In genomic region chr4:57974400-57975117, GRCm38 (mm10) we compare ENCODE assay signal across 32 mouse cellular contexts. TPM values are rescaled to one million over a fixed set of nuclear protein-coding genes. Genes with fewer than 3 reads are reported as not detected.
"Had no signal": no experiment of that assay in that cellular context is flagged by ENCODE, and none has a peak within 500 bp of the region (broad histone marks: within the 10 kb centered on the region; RNA-seq: fewer than 3 reads in every experiment).

No protein-coding gene starts in this region.

- H3K36me3 ChIP-seq: heart, embryonic 13.5 days; heart, embryonic 15.5 days; hindbrain, embryonic 13.5 days; limb, embryonic 13.5 days; limb, embryonic 15.5 days; liver, embryonic 12.5 days had no signal

- H3K9ac ChIP-seq: forebrain, postnatal 0 days; heart, embryonic 13.5 days; heart, embryonic 15.5 days; hindbrain, embryonic 13.5 days; limb, embryonic 13.5 days; limb, embryonic 15.5 days; liver, embryonic 12.5 days; liver, embryonic 14.5 days had no signal

- H3K4me1 ChIP-seq: heart, embryonic 13.5 days; heart, embryonic 15.5 days; hindbrain, embryonic 13.5 days; limb, embryonic 13.5 days; limb, embryonic 15.5 days; liver, embryonic 12.5 days had no signal

- ATAC-seq: forebrain, postnatal 0 days; hindbrain, embryonic 16.5 days; inflammation-experienced regulatory T-cells, adult 6 months; liver, embryonic 12.5 days had no signal

- DNase-seq: forebrain, postnatal 0 days; gastrocnemius, postnatal 14 days; gastrocnemius, postnatal 36 days; heart, adult 11 months; heart, adult 2 months; heart, postnatal 14 days; heart, postnatal 36 days; kidney, adult 18-20 months; kidney, adult 8-10 months; kidney, postnatal 10 days; kidney, postnatal 25 days; kidney, postnatal 4 days; layer of hippocampus, adult 9-11 months; layer of hippocampus, postnatal 36 days; left cerebral cortex, postnatal 4 days had no signal

- H3K4me3 ChIP-seq: heart, adult 2 months; heart, embryonic 13.5 days; heart, embryonic 15.5 days; hindbrain, embryonic 13.5 days; layer of hippocampus, adult 2 months; limb, embryonic 13.5 days; limb, embryonic 15.5 days; liver, embryonic 12.5 days had no signal

- H3K27me3 ChIP-seq: heart, embryonic 13.5 days; heart, embryonic 15.5 days; hindbrain, embryonic 13.5 days; limb, embryonic 13.5 days; limb, embryonic 15.5 days; liver, embryonic 12.5 days had no signal

- H3K27ac ChIP-seq: heart, adult 2 months; heart, embryonic 13.5 days; heart, embryonic 15.5 days; hindbrain, embryonic 13.5 days; layer of hippocampus, adult 2 months; limb, embryonic 13.5 days; limb, embryonic 15.5 days; liver, embryonic 12.5 days; liver, embryonic 14.5 days had no signal

- H3K9me3 ChIP-seq: heart, embryonic 13.5 days; heart, embryonic 15.5 days; hindbrain, embryonic 13.5 days; limb, embryonic 15.5 days; liver, embryonic 12.5 days had no signal

- H3K4me2 ChIP-seq: heart, embryonic 11.5 days; heart, embryonic 13.5 days; heart, embryonic 15.5 days; hindbrain, embryonic 13.5 days; limb, embryonic 13.5 days; limb, embryonic 15.5 days; liver, embryonic 12.5 days had no signal

RNA-seq across cellular contexts. Expression of gene Txndc8, which starts 34.4 kb away (rescaled TPM):
- polyA plus RNA-seq: forebrain, postnatal 0 days; heart, adult 2 months; heart, embryonic 11.5 days; heart, embryonic 13.5 days; heart, embryonic 15.5 days; heart, postnatal 0 days; hindbrain, embryonic 11.5 days; hindbrain, embryonic 13.5 days; hindbrain, embryonic 16.5 days; inflammation-experienced regulatory T-cells, adult 6 months; kidney, embryonic 14.5 days; kidney, embryonic 16.5 days; limb, embryonic 11.5 days; limb, embryonic 13.5 days; limb, embryonic 15.5 days; liver, adult 2 months; liver, embryonic 12.5 days; liver, embryonic 14.5 days had no signal

RNA-seq across cellular contexts. Expression of gene D630039A03Rik, which starts 58.5 kb away (rescaled TPM):
- polyA plus RNA-seq: forebrain, postnatal 0 days had no signal
